Mouse (Mus musculus) embryonic facial prominence, embryonic 14.5 days (tissue): ENCODE measurements around the gene Prim2. TPM values are rescaled to one million over a fixed set of nuclear protein-coding genes. Genes with fewer than 3 reads are reported as not detected.
"Not testable (repeated sequence)": the region's sequence is repeated elsewhere in the genome, so short reads cannot be mapped to it uniquely, and the experiment has no call there.

Source experiments
- ATAC-seq: fragments of 200-750 bp; cut with Nextera tagmentation; 2 replicates; pipeline ENCODE4 v1.8.0; 2017; ENCODE audit warnings: low read depth, moderate number of reproducible peaks, moderate TSS enrichment
- DNase-seq: peaks from one replicate; pipeline ENCODE4 v3.0.0-alpha.2; 2015; ENCODE audit warnings: low spot score
- H3K27ac ChIP-seq: fragments of 300-500 bp; sonication (generic); replicated peaks from 2 replicates; pipeline ENCODE4 v1.5.1; 2014; ENCODE audit warnings: low read depth, mild to moderate bottlenecking, low read length, moderate library complexity
- H3K27me3 ChIP-seq: fragments of 300-500 bp; sonication (generic); replicated peaks from 2 replicates; pipeline ENCODE4 v1.6.1; 2014; ENCODE audit warnings: low read length; ENCODE audit not compliant: control insufficient read depth, insufficient read depth
- H3K36me3 ChIP-seq: fragments of 300-500 bp; sonication (generic); 2 replicates; pipeline ENCODE4 v1.6.1; 2014; ENCODE audit warnings: low read length, mixed read lengths; ENCODE audit not compliant: control insufficient read depth, insufficient read depth
- H3K4me1 ChIP-seq: fragments of 300-500 bp; sonication (generic); 2 replicates; pipeline ENCODE4 v1.6.1; 2014; ENCODE audit warnings: antibody characterized with exemption, low read length; ENCODE audit not compliant: control insufficient read depth, insufficient read depth
- H3K4me2 ChIP-seq: fragments of 300-500 bp; sonication (generic); 2 replicates; pipeline ENCODE4 v1.6.1; 2014; ENCODE audit warnings: low read depth, mild to moderate bottlenecking, low read length, moderate library complexity, mixed read lengths
- H3K4me3 ChIP-seq: fragments of 300-500 bp; sonication (generic); 2 replicates; pipeline ENCODE4 v1.5.1; 2014; ENCODE audit warnings: low read depth, mild to moderate bottlenecking, low read length
- H3K9ac ChIP-seq: fragments of 300-500 bp; sonication (generic); 2 replicates; pipeline ENCODE4 v1.6.1; 2014; ENCODE audit warnings: low read depth, mild to moderate bottlenecking, low read length, moderate library complexity, mixed read lengths
- H3K9me3 ChIP-seq: fragments of 300-500 bp; sonication (generic); 2 replicates; pipeline ENCODE4 v1.6.1; 2016; ENCODE audit warnings: low read length; ENCODE audit not compliant: control insufficient read depth
- WGBS: fragments of 180-500 bp; shearing (Covaris S2); extraction: QIAGEN DNeasy Blood & Tissue Kit; methylation state at CpG from one replicate; pipeline ENCODE4 v1.1.7; 2014; 5-methylcytosine and 5-hydroxymethylcytosine counted together
- polyA plus RNA-seq: library from polyadenylated mRNA; unstranded; fragments of >200 nt; fragmentation: Nextera tagmentation; extraction: Ambion mirVana; gene quantifications from 2 replicates; pipeline ENCODE4 v1.2.1, GENCODE M21; 2014

Gene Prim2
- polyA plus RNA-seq, 1 experiment from 2014 or later = 26.6 TPM

DNA sequence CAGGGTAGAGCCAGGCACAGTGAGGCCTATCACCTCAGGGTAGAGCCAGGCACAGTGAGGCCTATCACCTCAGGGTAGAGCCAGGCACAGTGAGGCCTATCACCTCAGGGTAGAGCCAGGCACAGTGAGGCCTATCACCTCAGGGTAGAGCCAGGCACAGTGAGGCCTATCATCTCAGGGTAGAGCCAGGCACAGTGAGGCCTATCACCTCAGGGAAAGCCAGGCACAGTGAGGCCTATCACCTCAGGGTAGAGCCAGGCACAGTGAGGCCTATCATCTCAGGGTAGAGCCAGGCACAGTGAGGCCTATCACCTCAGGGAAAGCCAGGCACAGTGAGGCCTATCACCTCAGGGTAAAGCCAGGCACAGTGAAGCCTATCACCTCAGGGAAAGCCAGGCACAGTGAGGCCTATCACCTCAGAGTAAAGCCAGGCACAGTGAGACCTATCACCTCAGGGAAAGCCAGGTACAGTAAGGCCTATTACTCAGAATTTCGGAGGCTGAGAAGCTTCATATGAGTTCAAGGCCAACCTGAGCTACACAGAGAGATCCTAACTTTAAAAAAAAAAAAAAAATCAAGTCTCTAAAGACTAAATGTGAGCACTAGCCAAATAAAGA lies 38.5 kb downstream of the Prim2 start:
- not testable (repeated sequence) for H3K4me3 ChIP-seq, H3K9me3 ChIP-seq, DNase-seq, ATAC-seq, H3K4me2 ChIP-seq, H3K9ac ChIP-seq, H3K27me3 ChIP-seq, H3K4me1 ChIP-seq, H3K27ac ChIP-seq
- WGBS = 93% methylated on average over 1 of the region's 1 CpGs
- peaks cover 30% of the 10 kb centered on the region for H3K36me3 ChIP-seq

DNA sequence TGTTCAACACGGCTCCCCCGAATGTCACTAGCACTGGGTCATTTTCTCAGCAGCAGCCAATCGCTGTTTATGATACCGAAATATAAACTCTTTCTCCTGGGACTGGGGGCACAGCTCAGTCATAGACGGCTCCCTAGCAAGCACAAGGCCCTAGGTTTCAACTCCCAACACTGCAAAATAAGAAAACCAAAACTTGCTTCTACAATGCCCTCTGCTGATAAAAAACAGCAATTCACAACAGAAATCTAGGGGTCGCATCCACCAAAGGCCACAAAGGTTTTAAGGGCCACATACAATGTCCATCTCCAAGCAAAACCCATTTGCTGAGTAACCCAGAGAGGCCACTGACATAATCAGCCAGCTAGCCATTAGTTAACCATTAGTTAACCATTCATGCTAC lies 41.8 kb downstream of the Prim2 start:
- H3K9ac ChIP-seq = no peak overlapping the region
- no peak overlapping the region for H3K4me2 ChIP-seq
- no peaks in the 10 kb centered on the region for H3K27me3 ChIP-seq
- no peaks in the 10 kb centered on the region for H3K4me1 ChIP-seq
- H3K9me3 ChIP-seq = no peaks in the 10 kb centered on the region
- ATAC-seq (no peak), DNase-seq (no peak)
- no peak overlapping the region for H3K4me3 ChIP-seq
- WGBS = 82% methylated on average over 6 of the region's 6 CpGs
- H3K36me3 ChIP-seq = peaks cover 33% of the 10 kb centered on the region
- H3K27ac ChIP-seq = no peak overlapping the region

DNA sequence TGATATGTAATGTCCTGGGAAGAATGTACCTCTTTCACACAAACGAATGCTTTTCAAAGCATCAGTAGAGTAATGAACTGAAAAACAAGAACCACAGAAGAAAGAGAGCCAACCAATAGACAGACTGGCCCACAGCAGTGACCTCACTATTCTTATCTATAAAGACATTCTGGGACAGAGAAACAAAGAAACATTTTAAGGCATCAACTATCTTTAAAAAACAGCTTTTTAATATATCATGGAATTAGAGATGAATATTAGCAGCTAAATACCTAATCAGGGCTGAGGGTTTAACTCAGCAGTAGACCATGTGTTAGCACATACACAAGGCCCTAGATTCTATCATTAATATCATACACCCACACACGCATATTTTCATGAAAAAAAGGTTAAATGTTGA lies 42.5 kb downstream of the Prim2 start:
- 89% methylated on average over 2 of the region's 2 CpGs for WGBS
- ATAC-seq = no peak
- no peak for DNase-seq

DNA sequence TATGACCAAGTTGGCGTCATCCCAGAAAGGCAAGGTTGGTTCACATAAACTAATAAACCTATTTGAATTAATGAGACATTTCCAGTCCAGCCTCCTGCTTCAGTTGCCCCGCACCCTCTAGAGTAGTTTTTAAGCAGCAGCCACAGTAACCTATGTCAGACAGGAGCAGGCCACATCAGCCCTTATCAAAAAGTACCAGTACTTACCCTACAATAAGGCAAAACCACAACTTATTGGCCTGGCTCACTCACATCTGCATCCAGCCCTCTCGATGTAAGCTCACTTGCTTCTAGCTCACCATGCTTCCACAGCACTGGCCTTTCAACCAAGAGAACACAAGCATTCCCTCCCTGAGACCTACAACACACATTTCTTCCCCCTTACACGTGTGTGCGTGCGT lies 44.7 kb downstream of the Prim2 start:
- H3K4me1 ChIP-seq = no peaks in the 10 kb centered on the region
- H3K9me3 ChIP-seq = no peaks in the 10 kb centered on the region
- ATAC-seq (no peak), DNase-seq (no peak)
- H3K27me3 ChIP-seq = no peaks in the 10 kb centered on the region
- no peak overlapping the region for H3K4me2 ChIP-seq
- no peak overlapping the region for H3K4me3 ChIP-seq
- 95% methylated on average over 6 of the region's 6 CpGs for WGBS
- peaks cover 26% of the 10 kb centered on the region for H3K36me3 ChIP-seq
- no peak overlapping the region for H3K9ac ChIP-seq
- no peak overlapping the region for H3K27ac ChIP-seq

More for the DNA sequence above, 42.5 kb downstream of the Prim2 start:
- Histone ChIP-seq H3K9me3 (no peaks in the 10 kb centered on the region), H3K4me1 (no peaks in the 10 kb centered on the region), H3K27ac (no peak overlapping the region), H3K4me2 (no peak overlapping the region), H3K4me3 (no peak overlapping the region), H3K27me3 (no peaks in the 10 kb centered on the region), H3K9ac (no peak overlapping the region), H3K36me3 (peaks cover 31% of the 10 kb centered on the region)

DNA sequence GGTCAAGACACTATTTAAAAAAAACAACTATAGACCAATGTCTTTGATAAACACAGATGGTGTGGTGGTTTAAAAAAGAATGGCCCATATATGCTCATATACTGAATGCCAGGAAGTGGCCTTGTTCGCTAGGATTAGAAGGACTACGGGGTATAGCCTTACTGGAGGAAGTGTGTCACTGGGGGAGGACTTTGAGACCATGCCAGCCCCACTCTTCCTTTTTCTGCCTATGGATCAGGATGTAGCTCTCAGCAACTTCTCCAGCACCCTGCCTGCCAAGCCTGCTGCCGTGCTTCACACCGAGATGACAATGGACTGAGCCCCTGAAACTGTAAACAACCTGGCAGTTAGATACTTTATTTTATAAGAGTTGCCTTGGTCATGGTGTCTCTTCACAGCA lies 45.2 kb downstream of the Prim2 start:
- Histone ChIP-seq H3K4me3 (no peak overlapping the region), H3K27me3 (no peaks in the 10 kb centered on the region), H3K27ac (no peak overlapping the region), H3K4me2 (no peak overlapping the region), H3K9ac (no peak overlapping the region), H3K36me3 (peaks cover 22% of the 10 kb centered on the region), H3K4me1 (no peaks in the 10 kb centered on the region), H3K9me3 (no peaks in the 10 kb centered on the region)
- DNase-seq (no peak), ATAC-seq (no peak)
- 82% methylated on average over 4 of the region's 4 CpGs for WGBS

DNA sequence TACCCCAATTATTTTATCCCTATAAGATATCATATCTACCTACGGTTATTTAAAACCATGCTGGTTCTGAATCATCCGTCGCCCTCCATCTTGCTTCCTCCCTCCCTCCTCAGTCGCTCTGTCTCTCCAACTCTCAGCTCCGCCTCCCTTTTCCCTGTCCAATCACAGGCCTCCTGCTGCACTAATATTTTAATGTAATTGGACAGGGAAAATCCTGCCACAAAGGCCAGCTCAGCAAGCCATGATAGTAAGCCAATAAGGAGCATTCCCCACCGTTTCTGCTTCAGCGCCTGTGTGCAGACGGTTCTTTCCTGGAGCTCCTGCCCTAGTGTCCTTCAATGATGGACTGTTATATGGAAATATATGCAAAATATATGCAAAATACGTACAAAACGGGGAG lies 47.8 kb downstream of the Prim2 start:
- Histone ChIP-seq H3K4me3 (no peak overlapping the region), H3K9me3 (no peaks in the 10 kb centered on the region), H3K27me3 (no peaks in the 10 kb centered on the region), H3K27ac (no peak overlapping the region), H3K4me2 (no peak overlapping the region), H3K36me3 (peaks cover 15% of the 10 kb centered on the region; the same call in 1 of the 2 replicates), H3K4me1 (no peaks in the 10 kb centered on the region), H3K9ac (no peak overlapping the region)
- ATAC-seq (no peak), DNase-seq (no peak)
- 92% methylated on average over 10 of the region's 10 CpGs for WGBS

DNA sequence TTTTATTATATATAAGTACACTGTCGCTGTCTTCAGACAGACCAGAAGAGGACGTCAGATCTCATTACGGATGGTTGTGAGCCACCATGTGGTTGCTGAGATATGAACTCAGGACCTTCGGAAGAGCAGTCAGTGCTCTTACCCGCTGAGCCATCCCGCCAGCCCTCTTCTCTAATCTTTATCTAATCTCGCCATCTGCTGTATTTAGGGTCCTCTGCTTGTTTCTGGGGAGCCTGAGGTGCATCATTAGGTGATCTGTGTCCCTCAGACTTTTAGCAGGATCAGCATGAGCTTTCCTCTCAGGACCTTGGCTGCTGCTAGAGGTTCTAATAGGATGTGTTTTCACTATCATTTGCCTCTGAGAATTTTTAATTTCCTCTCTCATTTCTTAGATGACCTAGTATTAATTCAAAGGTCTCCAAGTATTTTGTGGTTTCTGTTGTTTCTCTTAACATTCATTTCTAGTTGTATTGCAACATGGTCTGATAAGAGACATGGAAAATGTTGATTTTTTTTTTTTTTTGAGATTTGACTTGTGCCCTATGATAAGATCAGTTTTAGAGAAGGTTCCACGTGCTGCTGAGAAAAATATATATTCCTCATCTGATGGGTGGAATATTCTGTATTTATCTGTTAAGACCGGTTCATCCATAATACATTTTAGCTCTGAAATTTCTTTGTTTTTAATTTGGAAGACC lies 49.4 kb downstream of the Prim2 start:
- WGBS = 93% methylated on average over 9 of the region's 9 CpGs
- no peaks in the 10 kb centered on the region for H3K9me3 ChIP-seq
- no peaks in the 10 kb centered on the region for H3K4me1 ChIP-seq
- no peak overlapping the region for H3K9ac ChIP-seq
- DNase-seq (no peak), ATAC-seq (no peak)
- no peak overlapping the region for H3K27ac ChIP-seq
- no peak overlapping the region for H3K4me2 ChIP-seq
- H3K4me3 ChIP-seq = no peak overlapping the region
- H3K36me3 ChIP-seq = 0 out of 2 replicates have a peak, but pooled peaks cover 3% of the 10 kb centered on the region
- no peaks in the 10 kb centered on the region for H3K27me3 ChIP-seq

DNA sequence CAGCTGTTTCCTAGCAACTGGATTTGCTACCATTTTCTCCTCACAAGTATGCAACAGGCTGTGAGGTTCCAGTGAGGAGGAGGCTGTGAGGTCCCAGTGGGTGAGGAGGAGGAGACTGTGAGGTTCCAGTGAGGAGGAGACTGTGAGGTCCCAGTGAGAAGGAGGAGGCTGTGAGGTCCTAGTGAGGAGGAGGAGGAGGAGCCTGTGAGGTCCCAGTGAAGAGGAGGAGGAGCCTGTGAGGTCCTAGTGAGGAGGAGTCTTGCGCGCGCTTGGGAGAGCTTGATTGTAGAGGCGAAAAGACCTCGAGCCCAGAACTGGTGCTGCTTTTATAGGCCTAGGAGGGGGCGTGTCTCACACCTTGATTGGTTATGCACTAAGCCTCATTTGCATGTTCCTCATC lies 53.0 kb downstream of the Prim2 start:
- WGBS = 96% methylated on average over 5 of the region's 6 CpGs
- not testable (repeated sequence) for H3K4me3 ChIP-seq, H3K36me3 ChIP-seq, H3K27ac ChIP-seq, H3K9me3 ChIP-seq, H3K9ac ChIP-seq, ATAC-seq, H3K27me3 ChIP-seq, H3K4me2 ChIP-seq, H3K4me1 ChIP-seq, DNase-seq

DNA sequence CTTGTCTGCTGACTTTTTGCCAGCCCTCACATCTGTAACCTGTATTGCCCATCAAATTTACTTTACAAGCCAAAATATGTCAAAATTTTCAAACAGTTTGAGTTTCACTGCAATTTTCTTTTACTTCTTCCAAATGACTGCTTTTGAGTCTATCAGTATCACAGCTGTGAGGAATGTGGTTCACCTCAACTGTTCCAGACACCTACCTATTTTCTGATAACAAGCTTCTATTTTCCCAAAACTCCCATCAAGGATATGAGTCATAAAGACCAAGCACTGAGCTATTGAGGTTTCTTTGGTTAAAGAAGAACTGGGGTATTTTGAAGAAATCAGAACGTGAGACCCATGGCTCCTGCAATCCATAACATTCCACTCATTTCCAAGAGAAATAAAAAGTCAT lies 57.5 kb downstream of the Prim2 start:
- no peak for DNase-seq
- WGBS = 72% methylated on average over 1 of the region's 1 CpGs

More for the DNA sequence above, 57.5 kb downstream of the Prim2 start:
- no peak overlapping the region for H3K4me2 ChIP-seq
- H3K9ac ChIP-seq = no peak overlapping the region
- no peaks in the 10 kb centered on the region for H3K27me3 ChIP-seq
- H3K36me3 ChIP-seq = no peaks in the 10 kb centered on the region
- no peak for ATAC-seq
- no peak overlapping the region for H3K4me3 ChIP-seq
- H3K27ac ChIP-seq = no peak overlapping the region
- H3K9me3 ChIP-seq = no peaks in the 10 kb centered on the region
- H3K4me1 ChIP-seq = no peaks in the 10 kb centered on the region
